Mouse (Mus musculus) C2C12 (cell line): Measurements from ENCODE around the gene Copg2. TPM values are rescaled to one million over a fixed set of nuclear protein-coding genes. Genes with fewer than 3 reads are reported as not detected.

ENCODE experiments used
- H3K27me3 ChIP-seq: one replicate; pipeline ENCODE4 v1.6.1; 2011; ENCODE audit not compliant: control insufficient read depth, insufficient read depth, insufficient read length
- H3K36me3 ChIP-seq: one replicate; pipeline ENCODE4 v1.6.1; 2011; ENCODE audit not compliant: control insufficient read depth, insufficient read depth
- H3K4me3 ChIP-seq: one replicate; pipeline ENCODE4 v1.5.1; 2011; ENCODE audit warnings: mild to moderate bottlenecking, control low read depth; ENCODE audit not compliant: poor library complexity, insufficient read depth, severe bottlenecking
- H3K79me2 ChIP-seq: one replicate; pipeline ENCODE4 v1.6.1; 2011; ENCODE audit not compliant: control insufficient read depth, insufficient read depth
- H3K79me3 ChIP-seq: one replicate; pipeline ENCODE4 v1.6.1; 2011; ENCODE audit warnings: low read depth, control low read depth
- H3ac ChIP-seq: one replicate; pipeline ENCODE3; 2011; ENCODE audit warnings: low read depth; ENCODE audit not compliant: control insufficient read depth, insufficient read length
- CEBPB ChIP-seq: IDR thresholded peaks from one replicate; pipeline ENCODE4 v1.6.1; 2011; ENCODE audit warnings: low read depth, mild to moderate bottlenecking, control low read depth, moderate library complexity
- CTCF ChIP-seq: IDR thresholded peaks from one replicate; pipeline ENCODE4 v1.5.1; 2011; ENCODE audit not compliant: control insufficient read depth, insufficient read depth, insufficient read length
- FOSL1 ChIP-seq: IDR thresholded peaks from one replicate; pipeline ENCODE4 v1.8.0; 2011; ENCODE audit warnings: mild to moderate bottlenecking, low read length; ENCODE audit not compliant: poor library complexity, insufficient read depth, severe bottlenecking
- MAX ChIP-seq: IDR thresholded peaks from one replicate; pipeline ENCODE4 v1.6.1; 2011; ENCODE audit warnings: mild to moderate bottlenecking, control low read depth
- MYOD1 ChIP-seq: IDR thresholded peaks from one replicate; pipeline ENCODE4 v1.6.1; 2011; ENCODE audit warnings: low read depth; ENCODE audit not compliant: control insufficient read depth, insufficient read length
- MYOG ChIP-seq: IDR thresholded peaks from one replicate; pipeline ENCODE4 v1.6.1; 2011; ENCODE audit not compliant: control insufficient read depth, insufficient read length; ENCODE audit errors: extremely low read depth
- USF1 ChIP-seq: IDR thresholded peaks from one replicate; pipeline ENCODE4 v1.6.1; 2011; ENCODE audit warnings: low read depth, mild to moderate bottlenecking, control low read depth, moderate library complexity
- polyA plus RNA-seq: library from polyadenylated mRNA; unstranded; fragments of >200 nt; fragmentation: generic; extraction: Trizol; gene quantifications from one replicate; pipeline ENCODE4 v1.2.1, GENCODE M21; 2012; ENCODE audit warnings: missing spikeins

Gene Copg2
- polyA plus RNA-seq, 1 experiment, result 12.0 TPM

DNA sequence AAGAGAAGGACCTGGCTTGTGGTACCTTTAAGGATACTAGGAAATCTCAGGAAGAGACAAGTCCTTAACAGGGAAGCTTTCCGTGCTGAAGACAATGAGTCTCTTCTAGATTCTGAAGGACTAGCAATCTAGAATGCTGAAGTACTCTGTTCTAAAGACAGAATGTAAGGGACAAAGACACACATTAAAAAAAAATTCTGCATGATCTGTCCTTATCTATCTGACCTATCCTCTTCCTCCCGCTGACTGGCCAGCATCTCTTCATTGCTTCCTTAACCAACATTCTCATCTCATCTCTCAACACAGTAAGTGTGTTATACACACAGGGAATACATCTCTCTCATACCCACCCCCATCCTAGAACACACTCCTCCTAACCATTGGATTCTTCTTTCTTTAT is 18.9 kb upstream of the Copg2 start, which contains the start of gene Tsga13:
TSS of gene Tsga13 (minus strand) at position 101 of the 400 bp plus-strand sequence.
- Histone ChIP-seq H3K79me2 (no peaks in the 10 kb centered on the region), H3K4me3 (no peak within 1 kb of the TSS), H3K27me3 (no peaks in the 10 kb centered on the region), H3ac (no peak within 1 kb of the TSS), H3K79me3 (no peaks in the 10 kb centered on the region), H3K36me3 (no peaks in the 10 kb centered on the region)
- no peak for TF ChIP-seq MAX
- no peak for TF ChIP-seq CEBPB
- no peak for TF ChIP-seq MYOD1
- no peak for TF ChIP-seq CTCF
- no peak for TF ChIP-seq MYOG
- TF ChIP-seq FOSL1, result no peak
- TF ChIP-seq USF1, result no peak

DNA sequence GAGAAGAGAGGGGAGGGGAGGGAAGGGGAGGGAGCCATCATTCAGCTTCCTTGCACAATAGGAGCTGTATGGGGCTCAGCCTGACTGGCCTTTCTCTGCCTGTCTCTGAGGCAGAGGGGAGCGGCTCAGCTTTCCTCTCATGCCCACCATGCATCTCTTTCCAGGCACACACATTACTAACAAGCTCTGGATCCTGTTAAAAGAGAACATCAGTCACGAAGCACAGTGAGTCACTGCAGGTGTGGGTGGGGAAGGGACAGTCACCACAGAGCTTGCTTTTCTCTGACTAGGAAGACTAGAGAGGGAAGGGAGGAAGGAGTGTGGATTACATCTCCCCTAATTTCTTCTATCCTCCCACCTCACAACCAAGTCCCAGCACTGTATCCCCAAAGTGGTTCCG is 11.4 kb upstream of the Copg2 start:
- Histone ChIP-seq H3K36me3 (no peaks in the 10 kb centered on the region), H3K4me3 (no peak overlapping the region), H3K79me3 (no peaks in the 10 kb centered on the region), H3K79me2 (no peaks in the 10 kb centered on the region), H3ac (no peak overlapping the region), H3K27me3 (no peaks in the 10 kb centered on the region)
- TF ChIP-seq MYOG (no peak), CEBPB (no peak), CTCF (no peak), MAX (no peak), USF1 (no peak), FOSL1 (no peak), MYOD1 (no peak)

GRCm38 (mm10) chr6:30904911-30905310 is 8.3 kb upstream of the Copg2 start:
- Histone ChIP-seq H3ac (no peak overlapping the region), H3K79me3 (no peaks in the 10 kb centered on the region), H3K79me2 (no peaks in the 10 kb centered on the region), H3K36me3 (no peaks in the 10 kb centered on the region), H3K4me3 (no peak overlapping the region), H3K27me3 (no peaks in the 10 kb centered on the region)
- TF ChIP-seq MYOG, result no peak
- no peak for TF ChIP-seq CEBPB
- TF ChIP-seq MYOD1, result no peak
- TF ChIP-seq MAX, result no peak
- no peak for TF ChIP-seq USF1
- no peak for TF ChIP-seq CTCF
- no peak for TF ChIP-seq FOSL1

GRCm38 (mm10) chr6:30904033-30904432 is 7.4 kb upstream of the Copg2 start:
- H3K4me3 ChIP-seq, result no peak overlapping the region
- no peaks in the 10 kb centered on the region for H3K79me3 ChIP-seq
- no peaks in the 10 kb centered on the region for H3K79me2 ChIP-seq
- no peak overlapping the region for H3ac ChIP-seq
- TF ChIP-seq USF1 (no peak), CEBPB (no peak), CTCF (no peak), MYOG (no peak)
- no peaks in the 10 kb centered on the region for H3K27me3 ChIP-seq
- no peaks in the 10 kb centered on the region for H3K36me3 ChIP-seq

- TF ChIP-seq MAX (no peak), MYOG (no peak), USF1 (no peak), CEBPB (no peak), MYOD1 (no peak), FOSL1 (no peak), CTCF (no peak)
- H3K79me3 ChIP-seq, result no peaks in the 10 kb centered on the region
- H3K36me3 ChIP-seq, result no peaks in the 10 kb centered on the region
- no peak overlapping the region for H3K4me3 ChIP-seq
- no peak overlapping the region for H3ac ChIP-seq
- H3K79me2 ChIP-seq, result no peaks in the 10 kb centered on the region
- no peaks in the 10 kb centered on the region for H3K27me3 ChIP-seq
Measured at GRCm38 (mm10) chr6:30897520-30897919, 926 bp upstream of the Copg2 start.

- Histone ChIP-seq H3K79me3 (no peaks in the 10 kb centered on the region), H3ac (no peak overlapping the region), H3K4me3 (no peak overlapping the region), H3K27me3 (no peaks in the 10 kb centered on the region), H3K79me2 (no peaks in the 10 kb centered on the region), H3K36me3 (no peaks in the 10 kb centered on the region)
- TF ChIP-seq MYOG, result no peak
- TF ChIP-seq MYOD1, result no peak
- TF ChIP-seq FOSL1, result no peak
- no peak for TF ChIP-seq USF1
Measured at GRCm38 (mm10) chr6:30896986-30897327, 363 bp upstream of the Copg2 start.
